Mouse (Mus musculus) mesoderm, embryonic 11.5 days (tissue): ENCODE measurements around the gene Sms.

Experiments
- DNase-seq: peaks from one replicate; pipeline ENCODE4 v3.0.0-alpha.2; 2012; ENCODE audit warnings: low read depth, low spot score

Sms gene

DNA sequence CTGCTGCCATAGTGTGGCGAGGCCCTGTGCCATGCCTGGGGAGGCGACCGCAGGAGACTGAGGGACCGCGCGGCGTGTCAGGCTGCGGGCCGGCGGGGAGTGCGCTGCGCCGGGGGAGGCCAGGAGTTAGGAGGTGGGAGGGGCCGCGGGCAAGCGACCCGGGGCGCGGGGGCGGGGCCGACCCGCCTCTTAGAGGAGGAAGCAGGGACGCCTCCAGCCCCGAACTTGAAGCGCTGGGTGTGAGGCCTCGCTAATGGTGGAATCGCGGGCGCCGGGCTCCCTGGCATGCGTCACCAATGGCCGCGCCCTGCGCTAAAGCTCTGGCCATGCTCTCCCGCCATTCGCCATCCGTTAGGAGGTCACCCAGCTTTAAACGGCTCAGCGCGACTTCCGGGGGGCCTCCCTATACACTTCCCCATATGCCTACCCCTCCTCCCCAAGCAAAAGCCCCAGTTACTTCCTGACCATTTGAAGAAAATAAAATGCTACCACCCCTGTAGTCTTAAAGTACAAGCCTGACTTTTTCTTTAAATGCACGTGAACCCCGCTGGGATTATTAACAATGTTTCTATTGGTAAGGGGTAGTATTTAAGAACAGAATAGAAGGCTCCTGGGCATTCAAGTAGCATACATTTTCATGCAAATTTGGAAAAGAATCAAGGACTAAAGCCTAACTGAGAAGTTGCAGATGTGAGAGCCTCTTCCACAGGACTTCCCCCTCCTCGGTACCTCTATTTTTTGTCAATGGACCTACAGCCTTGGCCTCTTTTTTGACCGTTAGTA lies at the start of gene Sms:
TSS of gene Sms (minus strand) at position 344 of the 783 bp plus-strand sequence.
- DNase-seq: peak; percentile 71

DNA sequence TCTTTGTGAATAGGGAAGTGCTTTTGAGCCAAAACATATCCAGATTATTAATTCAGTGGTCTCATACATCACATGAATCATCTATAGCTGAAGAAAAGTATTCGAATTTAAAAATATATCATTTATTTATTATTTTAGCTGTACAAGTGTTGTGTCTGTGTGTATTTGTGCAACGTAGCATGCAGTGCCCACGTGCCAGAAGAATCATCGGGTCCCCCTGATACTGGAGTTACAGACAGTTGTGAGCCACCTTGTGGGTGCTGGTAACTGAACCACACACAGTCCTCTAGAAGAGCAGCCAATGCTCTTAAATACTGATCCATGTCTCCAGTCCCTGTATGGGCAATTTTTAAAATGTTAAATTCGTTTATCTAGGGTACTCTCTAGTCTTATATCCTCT lies 14.3 kb upstream of the Sms start:
- no peak for DNase-seq

DNA sequence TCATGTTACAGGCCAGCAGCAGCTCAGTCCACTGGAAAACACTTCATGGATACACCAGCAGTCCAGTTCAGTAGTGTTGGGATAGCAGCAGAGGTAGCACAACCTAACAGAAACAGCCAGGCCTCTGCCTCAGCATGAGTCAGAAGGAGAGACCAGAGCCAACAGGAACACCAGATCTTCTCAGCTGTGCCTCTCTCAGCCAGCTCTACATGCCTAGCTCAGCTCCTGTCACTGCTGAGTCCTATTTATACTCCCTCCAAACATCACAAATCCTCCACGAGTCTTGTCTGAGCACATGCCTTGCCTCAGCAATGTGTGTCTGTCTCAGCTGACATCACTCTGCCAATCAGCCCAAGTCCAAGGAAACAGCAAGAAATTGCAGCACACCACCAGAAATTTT lies 12.4 kb upstream of the Sms start:
- no peak for DNase-seq

DNA sequence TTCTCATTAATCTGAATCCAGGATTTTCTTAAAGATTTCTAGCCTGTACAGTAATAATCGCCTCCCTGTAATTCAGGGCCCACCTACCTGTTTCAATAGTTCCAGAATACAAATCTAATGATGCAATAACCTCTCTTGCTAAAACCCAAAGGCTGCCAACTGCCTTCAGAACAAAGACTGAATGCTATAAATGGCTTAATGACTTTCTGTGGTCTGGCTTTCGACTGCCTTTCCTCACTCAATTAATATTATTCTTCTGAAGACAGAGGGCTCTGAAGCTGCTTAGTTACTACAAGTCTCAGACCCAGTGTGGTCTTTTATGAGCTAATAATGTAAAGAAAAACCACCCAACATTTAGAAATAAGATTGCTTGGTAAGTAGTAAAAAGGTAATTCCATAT lies 9.8 kb upstream of the Sms start:
- DNase-seq: no peak

DNA sequence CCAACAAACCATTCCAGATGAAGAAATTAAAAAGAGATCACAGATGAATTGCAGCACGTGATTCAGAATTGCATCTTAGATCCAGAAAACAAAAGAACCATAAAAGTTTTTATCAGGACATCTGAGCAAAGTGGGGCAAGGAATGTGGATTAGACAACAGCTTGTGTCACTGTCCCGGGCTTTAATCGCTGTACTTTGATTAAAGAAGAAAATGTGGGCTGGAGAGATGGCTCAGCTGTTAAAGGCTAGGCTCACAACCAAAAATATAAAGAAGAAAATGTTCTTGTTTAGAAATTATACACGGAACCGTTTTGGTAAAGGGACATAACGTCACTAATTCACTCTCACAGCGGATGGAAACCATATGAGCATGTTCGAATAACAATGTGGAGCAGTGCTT lies 7.9 kb upstream of the Sms start:
- no peak for DNase-seq

DNA sequence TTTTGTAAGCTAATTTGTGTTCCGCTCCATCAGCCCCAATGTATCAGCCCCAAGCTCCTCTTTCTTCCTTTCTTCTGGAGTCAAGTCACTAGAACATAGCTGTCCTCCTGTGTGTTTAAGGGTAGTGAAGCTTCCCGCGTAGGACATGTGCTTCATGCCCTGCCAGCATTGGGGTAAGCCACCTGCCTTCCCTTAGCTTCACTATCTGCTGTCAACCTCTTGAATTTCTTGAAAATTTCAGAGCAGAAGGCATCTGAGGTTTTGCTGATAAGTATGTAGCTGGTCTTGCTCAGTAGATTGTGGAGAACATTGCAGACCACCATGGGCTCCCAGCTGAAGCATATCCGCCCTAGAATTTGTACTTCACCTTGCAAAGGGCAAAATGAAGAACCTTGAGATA lies 1.1 kb upstream of the Sms start:
- no peak for DNase-seq

DNA sequence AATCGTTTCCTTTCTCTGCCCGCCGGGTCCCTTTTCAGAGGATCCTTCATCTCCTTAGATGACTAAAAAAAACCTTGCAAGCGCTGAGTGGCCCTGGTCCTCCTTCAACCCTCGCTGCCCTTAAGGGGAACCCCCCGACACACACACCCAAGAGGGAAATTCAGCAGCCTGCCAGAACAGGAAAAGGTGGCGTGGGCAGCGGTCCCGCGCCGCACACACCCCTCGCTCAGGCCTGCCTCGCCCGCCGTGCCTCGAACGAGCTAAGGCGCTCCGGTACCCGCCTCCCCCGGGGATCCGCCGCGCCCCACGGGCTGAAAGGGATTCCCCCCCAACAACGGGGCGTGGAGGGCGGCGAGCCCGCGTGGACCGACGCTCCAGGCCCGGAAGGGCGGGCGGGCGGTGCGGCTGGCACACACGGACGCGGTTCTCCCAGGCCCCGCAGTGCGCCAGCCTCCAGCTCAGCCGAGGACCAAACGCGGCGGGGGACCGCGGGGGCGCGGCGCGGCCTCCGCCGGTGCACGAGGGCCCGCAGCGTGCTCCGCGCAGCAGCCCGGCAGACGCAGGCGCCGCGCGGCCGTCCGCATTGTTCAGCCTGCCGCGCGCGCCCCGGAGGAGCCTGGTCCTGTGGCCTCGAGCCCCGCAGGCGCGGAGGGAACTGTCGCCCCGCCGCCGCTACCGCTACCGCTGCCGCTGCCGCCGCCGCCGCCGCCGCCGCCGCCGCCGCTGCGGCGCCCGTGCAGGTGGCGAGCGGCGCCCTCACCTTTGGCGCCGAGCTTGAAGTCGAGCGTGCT lies 747 bp downstream of the Sms start:
- peak; percentile 30 for DNase-seq

DNA sequence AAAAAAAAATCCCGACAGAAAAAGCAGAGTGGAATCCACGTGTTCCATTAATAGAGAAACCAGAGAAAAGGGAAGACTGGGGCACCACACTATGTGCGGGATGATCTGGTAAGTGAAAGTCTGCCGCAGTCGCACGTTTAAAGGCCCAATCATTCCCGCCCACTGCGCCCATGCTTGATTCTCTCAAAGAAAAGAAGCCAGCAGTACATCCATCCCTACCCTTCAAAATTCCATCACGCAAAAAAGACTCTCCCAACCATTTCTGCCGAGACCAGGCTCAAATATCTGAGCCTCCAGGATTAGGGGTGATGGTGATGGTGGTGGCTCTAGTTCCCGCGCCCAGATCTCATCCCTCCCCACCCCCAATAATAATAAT lies 1.3 kb downstream of the Sms start:
- peak; percentile 12 for DNase-seq

DNA sequence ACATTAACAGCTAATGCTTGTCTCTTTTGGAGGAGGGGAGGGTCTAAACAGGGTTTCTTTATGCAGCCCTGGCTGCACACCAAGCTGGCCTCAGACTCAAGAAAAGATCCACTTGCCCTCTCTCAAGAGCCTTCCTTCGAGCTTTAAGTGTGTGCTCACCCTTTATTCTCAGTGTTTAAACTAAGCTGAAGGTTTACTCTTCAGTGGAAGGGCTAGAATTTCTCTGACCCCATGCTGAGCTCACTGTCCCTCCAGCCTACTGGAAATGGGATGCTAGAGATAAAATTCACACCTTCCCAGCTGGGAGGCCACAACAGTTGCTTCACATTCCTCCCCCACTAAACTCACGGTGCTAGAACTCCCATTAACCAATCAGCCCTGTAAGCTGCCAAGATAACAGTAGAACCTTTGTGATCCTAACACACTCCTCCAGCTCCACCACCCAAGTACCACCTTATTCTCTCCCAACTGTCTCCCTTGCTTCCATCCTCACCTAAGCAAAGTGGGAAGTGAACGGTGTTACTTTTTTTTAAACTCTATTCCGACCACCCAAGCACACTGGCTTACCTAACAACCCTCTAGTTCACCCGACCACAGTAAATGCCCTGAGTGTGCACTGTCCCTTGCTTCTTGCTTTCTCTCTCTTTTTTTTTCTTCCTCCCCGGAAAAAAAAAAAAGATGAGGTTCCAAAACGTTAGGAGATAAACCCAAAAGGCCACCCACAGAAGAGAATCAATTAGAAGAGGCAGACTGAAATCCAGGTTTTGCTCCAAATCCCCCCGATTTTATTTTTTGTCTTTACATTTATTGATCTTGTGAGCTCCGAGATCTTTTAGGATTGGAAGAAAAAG lies 2.0 kb downstream of the Sms start:
- DNase-seq: peak; percentile 20

DNA sequence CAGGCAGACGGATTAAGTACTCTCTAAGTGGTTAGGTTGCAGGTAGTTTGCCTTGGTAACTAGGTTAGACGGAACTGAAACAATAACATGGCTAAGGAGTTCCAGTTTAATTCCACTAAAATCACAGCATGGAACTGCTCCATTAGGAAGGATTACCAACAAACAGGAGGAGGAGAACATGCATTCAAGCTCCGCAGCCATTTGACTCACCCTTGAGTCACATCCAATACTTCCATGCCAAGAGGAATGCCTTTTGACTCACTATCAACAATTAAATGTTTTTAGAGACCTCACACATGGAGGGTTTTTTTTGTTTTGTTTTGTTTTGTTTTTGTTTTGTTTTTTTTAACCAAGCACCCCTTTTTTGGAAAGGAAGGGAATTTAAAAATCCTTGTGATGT lies 3.3 kb downstream of the Sms start:
- no peak for DNase-seq

DNA sequence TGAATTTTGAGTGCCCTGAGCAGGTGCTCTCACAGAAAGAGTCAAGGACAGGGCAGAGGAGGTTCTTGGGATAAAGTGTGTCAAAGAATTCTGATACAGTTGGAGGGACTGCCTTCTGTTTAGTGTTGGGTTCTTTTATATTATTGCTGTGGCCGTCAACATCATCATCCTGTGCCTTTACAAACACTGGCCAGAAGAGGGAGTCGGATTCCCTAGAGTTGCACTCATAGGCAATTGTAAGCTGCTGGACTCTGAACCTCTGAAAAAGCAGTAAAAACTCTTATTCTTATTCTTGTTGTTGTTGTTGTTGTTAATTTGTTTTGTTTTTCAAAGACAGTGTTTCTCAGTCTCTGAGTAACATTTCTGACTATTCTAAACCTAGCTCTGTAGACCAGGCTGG lies 5.3 kb downstream of the Sms start:
- DNase-seq: peak; percentile 12

DNA sequence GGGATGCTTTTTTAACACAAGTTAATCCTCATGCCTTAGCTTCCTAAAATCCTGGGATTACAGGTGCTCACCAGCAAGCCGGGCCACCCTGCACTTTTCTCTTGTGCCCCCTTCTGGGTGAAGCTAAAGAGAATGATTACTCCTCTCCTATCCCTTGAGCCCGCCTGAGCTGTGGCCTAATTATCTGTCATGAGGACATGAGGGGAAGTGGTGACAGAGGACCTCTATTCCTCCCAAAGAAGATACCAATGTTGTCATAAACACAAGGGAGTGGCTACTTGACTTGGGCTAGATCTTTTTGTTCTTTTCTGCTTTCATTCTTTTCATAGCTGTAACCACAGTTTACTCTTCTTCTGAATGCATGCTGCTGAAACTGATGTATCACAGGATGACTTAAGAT lies 9.2 kb downstream of the Sms start:
- no peak for DNase-seq

DNA sequence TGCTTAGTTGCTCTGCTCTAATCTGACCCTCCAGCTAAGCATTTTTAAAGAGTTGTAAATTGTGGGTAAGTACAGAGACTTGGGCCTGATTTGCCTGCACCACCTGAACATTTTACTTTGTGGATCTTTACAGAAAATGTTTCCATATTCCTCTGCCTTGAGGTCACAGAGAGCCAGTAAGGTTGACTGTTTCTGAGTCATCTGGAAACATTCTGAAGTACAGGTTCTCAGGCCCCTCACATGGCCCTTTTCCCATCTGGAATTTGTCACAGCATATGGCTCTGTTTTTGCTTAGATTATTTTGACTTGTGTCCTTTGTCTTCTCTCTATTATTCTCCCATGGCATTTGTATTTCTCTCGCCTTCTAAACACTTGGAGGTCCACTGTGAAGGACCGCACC lies 10.2 kb downstream of the Sms start:
- no peak for DNase-seq

DNA sequence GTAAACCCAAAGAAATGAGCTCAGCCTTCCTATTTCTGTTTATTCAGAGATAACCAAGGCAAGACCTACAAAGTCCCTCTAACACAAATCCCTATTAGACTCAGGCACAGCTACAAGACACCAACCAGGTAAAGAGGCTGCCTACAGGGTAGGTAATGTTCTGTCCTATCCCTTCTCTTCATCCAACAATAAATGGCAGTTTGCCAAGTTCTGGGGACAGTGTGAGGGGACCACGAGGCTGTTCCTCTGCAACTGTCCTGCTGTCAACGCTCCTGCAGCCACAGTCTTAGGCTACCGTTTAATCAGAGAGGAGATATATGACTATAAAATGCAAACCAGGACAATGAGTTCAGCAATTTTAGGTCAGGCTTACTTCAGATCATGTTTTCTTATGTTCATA lies 14.8 kb downstream of the Sms start:
- no peak for DNase-seq

DNA sequence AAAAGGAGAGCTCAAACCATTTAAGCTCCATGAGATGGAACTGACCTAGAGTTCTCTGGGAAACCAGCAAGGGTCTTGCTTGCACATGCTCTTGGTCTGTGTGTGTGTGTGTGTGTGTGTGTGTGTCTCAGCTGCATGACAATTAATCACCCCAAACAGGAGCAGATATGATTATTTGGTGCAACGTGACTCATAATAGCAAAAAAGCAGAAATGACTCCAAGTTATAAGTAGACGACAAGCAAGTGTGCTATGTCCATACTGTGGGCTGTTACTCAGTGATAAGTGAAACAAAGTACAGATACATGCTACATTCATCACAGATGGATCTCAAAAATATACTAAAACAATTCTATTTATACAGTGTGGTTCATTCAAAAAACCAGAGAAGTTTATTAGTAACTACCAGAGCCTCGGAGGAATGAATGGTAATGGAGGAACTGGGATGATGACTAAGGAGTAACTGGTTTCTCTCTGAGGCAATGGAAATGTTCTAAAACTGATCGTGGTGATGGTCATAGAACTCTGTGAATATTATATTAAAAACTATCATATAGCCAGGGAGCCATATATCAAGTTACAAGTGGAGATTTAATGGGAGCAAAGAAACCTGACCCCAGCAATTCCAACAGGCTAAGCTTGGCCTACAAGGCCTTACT lies 15.8 kb downstream of the Sms start:
- no peak for DNase-seq

DNA sequence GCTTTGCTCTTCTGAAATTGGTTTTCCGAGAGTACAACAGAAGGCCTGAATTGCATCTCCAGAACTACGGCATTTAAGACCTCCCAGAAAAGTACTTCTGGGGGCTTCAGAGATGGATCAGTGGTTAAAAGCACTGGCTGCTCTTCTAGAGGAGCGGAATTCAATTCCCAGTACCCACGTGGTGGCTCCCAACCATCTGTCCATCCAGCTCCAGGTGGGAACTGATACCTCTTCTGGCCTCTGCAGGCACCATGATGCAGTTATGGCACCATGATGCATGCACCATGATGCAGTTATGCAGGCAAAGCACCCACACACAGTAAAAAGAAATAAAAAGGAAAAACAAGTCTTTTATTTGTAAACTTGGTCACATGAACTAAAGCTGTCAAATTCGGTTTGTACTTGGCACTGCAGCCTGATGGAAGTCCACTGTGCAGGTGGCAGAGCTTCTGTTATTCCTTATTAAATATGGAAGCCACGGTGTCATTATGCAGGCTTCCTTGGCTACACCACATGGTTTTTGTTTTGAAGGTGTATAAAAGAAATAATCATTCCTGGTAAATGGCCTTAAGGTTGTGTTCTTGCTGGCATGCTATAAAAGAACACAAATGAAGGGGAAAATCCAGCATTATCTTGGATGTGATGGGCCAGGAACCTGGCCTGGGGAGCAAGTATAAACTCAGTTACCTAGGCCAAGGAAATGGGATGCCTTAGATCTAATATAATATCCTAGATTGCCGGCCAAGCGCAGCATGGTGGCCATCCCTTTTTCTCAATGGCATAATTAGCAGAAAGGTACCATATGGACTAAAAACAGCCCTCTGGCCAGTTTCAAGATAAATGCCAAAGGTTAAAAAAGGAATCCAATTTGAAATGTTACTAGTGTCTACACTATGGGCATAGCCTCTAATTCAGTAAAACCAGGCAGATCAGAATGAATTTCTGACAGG lies 20.1 kb downstream of the Sms start:
- DNase-seq: no peak

DNA sequence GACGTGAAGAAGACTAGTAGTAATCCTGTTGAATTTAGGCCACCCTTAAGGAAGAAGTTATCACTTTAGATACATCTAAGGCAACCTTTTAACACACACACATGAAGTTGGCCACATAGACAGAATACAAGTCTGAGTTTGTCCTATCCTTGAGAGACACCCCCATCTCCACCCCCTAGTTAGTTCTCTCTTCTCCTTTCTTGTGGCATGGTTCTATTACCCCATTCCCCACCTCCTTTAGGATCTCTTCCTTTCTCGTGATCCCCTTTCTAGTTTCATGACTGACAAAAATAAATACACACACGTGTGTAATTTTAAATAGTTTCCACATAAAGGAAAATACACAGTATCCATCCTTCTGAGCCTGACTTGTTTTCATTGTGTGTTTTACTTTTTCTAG lies 23.3 kb downstream of the Sms start:
- no peak for DNase-seq

DNA sequence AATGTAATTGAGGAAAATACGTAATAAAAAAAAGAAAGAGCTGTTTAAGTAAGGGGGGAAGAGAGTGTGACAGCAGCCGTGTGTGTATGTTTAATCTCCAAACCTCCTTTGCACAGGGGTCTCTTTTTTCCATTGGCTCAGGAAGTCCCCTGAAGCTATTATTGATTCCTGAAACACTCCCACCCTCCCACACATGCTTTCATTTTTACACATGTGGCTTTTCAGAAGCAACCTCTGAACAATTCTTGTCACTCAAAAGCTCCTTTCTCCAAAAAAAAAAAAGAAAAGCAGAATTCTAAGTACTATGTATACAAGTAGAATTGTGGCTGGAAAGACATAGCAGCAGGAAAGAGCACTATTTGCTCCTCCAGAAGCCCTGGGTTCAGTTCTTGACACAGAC lies 24.0 kb downstream of the Sms start:
- no peak for DNase-seq

DNA sequence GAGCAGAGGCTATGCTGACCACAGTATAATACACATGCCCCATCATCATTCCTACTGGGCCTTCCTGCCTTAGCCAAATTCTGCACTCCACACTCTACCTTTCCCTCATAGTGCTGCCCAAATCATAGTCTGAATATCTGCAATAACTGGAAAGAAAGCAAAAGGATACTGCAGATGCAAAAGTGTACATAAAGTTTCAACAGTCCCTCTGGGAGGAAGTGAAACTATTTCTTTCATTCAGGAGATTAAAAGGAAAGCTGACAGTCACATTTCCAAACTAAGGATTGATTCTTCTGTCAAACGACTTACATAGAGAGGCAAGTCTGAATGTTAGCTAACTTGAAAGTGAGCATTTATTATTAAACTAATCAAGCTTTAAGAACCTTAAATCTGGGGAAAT lies 26.1 kb downstream of the Sms start:
- DNase-seq: no peak

DNA sequence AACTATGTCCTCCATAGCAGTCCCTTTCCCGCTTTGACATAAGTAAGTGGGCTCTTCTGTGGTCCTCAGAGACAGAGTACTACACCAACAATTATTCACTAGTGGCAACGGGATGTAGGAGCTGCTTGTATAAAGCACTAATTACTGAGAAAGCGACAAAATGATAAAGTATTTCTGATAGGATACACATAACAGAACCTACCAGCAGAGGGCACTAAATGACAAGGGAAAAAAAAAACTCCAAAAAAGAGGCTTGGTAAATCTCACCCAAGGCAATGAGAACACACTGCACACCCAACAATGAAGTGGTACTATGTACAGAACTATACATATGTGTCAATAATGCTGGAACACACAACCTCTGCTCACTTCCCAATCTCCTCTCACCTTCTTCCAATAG lies 29.4 kb downstream of the Sms start:
- no peak for DNase-seq

DNA sequence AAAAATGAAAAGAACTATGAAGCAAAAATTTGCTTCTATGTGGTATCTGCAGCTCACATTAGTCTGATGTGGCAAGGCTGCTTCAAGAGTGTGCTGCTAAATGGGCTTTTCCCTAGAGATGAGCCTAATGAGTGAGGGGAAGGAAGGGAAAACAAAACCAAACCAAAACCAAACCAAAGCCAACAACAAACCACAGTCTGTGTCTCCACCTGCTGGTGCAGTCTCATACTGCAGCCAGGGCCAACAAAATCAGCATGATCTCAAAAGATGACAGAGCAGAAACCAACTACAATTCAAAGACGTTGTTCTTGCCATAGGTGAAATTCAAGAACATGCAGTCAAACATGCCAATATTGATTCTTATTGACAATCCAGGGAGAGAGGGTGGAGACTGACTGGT lies 37.7 kb downstream of the Sms start:
- DNase-seq: peak; percentile 56
